In the genomic region with DNA sequence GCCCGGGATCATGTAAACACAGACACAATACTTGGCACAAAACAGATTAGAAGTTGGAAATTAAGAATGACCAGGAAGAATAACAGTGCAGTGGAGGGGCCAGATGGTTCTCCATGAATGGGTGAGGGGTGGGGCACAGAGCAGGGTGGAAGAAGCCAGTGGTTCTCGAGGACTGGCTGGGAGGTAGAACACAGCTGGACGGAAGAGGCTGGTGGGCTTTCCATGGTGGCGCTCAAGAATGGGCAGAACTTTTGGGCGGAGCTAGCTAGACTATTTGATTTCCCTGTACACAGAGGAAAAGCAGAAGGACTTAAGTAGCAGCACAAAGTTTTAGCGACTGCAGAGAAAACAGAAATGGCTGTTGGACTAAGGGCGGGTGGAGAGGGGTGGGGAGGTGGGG, we compare ENCODE assay signal across 10 mouse cellular contexts.
DNase-seq lines count a peak whose midpoint lies in the region; ATAC-seq lines count a peak whose summit lies in the region.
"Had no signal": no experiment of that assay in that cellular context is flagged by ENCODE, and none has a peak within 500 bp of the region (broad histone marks: within the 10 kb centered on the region; RNA-seq: fewer than 3 reads in every experiment).

No protein-coding gene starts in this region.

- no peaks in the 10 kb centered on the region for H3K9me3 ChIP-seq in heart, embryonic 16.5 days (replicated peaks; ENCODE audit: control insufficient read depth, low read length)
- H3K9me3 ChIP-seq in embryonic facial prominence, embryonic 14.5 days (ENCODE audit: control insufficient read depth, low read length) = no peaks in the 10 kb centered on the region
- no peaks in the 10 kb centered on the region for H3K9me3 ChIP-seq in limb, embryonic 11.5 days (ENCODE audit: control insufficient read depth, low read length)
- no peaks in the 10 kb centered on the region for H3K9me3 ChIP-seq in midbrain, embryonic 16.5 days (replicated peaks; ENCODE audit: control insufficient read depth, low read length, poor library complexity, severe bottlenecking)
- H3K9me3 ChIP-seq: midbrain, embryonic 12.5 days had no signal

- no peak for DNase-seq in heart, postnatal 25 days (ENCODE audit: low spot score)
- no peak for DNase-seq in embryonic facial prominence, embryonic 14.5 days (ENCODE audit: low spot score)
- DNase-seq in limb, embryonic 11.5 days (ENCODE audit: low spot score) = no peak
- DNase-seq in ovary, postnatal 10 days (ENCODE audit: low spot score) = no peak
- DNase-seq in gastrocnemius, postnatal 4 days (ENCODE audit: low spot score in 2 of 2) = no peak
- DNase-seq in Muller cell, postnatal 12 days (ENCODE audit: inconsistent ontology term) = no peak
- DNase-seq: kidney, adult 8-10 months had no signal

- no peaks in the 10 kb centered on the region for H3K27me3 ChIP-seq in heart, embryonic 16.5 days (ENCODE audit: control insufficient read depth, insufficient read depth, low read length)
- no peaks in the 10 kb centered on the region for H3K27me3 ChIP-seq in embryonic facial prominence, embryonic 14.5 days (replicated peaks; ENCODE audit: control insufficient read depth, insufficient read depth, low read length)
- H3K27me3 ChIP-seq in limb, embryonic 11.5 days (ENCODE audit: control insufficient read depth, insufficient read depth, low read length) = no peaks in the 10 kb centered on the region
- no peaks in the 10 kb centered on the region for H3K27me3 ChIP-seq in midbrain, embryonic 16.5 days (ENCODE audit: control insufficient read depth, insufficient read depth, low read depth, low read length)
- H3K27me3 ChIP-seq: midbrain, embryonic 12.5 days had no signal

- no peak for ATAC-seq in heart, embryonic 16.5 days (replicated peaks; ENCODE audit: extremely low read depth, insufficient read depth, low FRiP score)
- ATAC-seq in embryonic facial prominence, embryonic 14.5 days (ENCODE audit: low read depth) = peak; percentile 33; the same call in 1 of the 2 replicates
- peak; percentile 51; the same call in 1 of the 2 replicates for ATAC-seq in limb, embryonic 11.5 days (ENCODE audit: insufficient number of reproducible peaks, low FRiP score, low TSS enrichment, low read depth)
- ATAC-seq in midbrain, embryonic 16.5 days = no peak

- no peak overlapping the region for H3K27ac ChIP-seq in heart, embryonic 16.5 days (ENCODE audit: low read length)
- no peak overlapping the region for H3K27ac ChIP-seq in embryonic facial prominence, embryonic 14.5 days (replicated peaks; ENCODE audit: low read depth, low read length)
- no peak overlapping the region for H3K27ac ChIP-seq in limb, embryonic 11.5 days (replicated peaks; ENCODE audit: low read depth, low read length)
- H3K27ac ChIP-seq in midbrain, embryonic 16.5 days (ENCODE audit: low read length) = peak overlapping the region; percentile 36; the same call in 1 of the 2 replicates
- H3K27ac ChIP-seq: midbrain, embryonic 12.5 days had no signal

- H3K9ac ChIP-seq in heart, embryonic 16.5 days (ENCODE audit: low read length) = no peak overlapping the region
- H3K9ac ChIP-seq in embryonic facial prominence, embryonic 14.5 days (ENCODE audit: low read depth, low read length) = no peak overlapping the region
- H3K9ac ChIP-seq in limb, embryonic 11.5 days (ENCODE audit: low read length) = no peak overlapping the region
- H3K9ac ChIP-seq in midbrain, embryonic 16.5 days (ENCODE audit: low read depth, low read length) = no peak overlapping the region
- H3K9ac ChIP-seq: midbrain, embryonic 12.5 days had no signal

- no peaks in the 10 kb centered on the region for H3K4me1 ChIP-seq in heart, embryonic 16.5 days (ENCODE audit: control insufficient read depth, insufficient read depth, low read length)
- peaks cover 10% of the 10 kb centered on the region for H3K4me1 ChIP-seq in embryonic facial prominence, embryonic 14.5 days (ENCODE audit: control insufficient read depth, insufficient read depth, low read length)
- H3K4me1 ChIP-seq in limb, embryonic 11.5 days (ENCODE audit: control insufficient read depth, insufficient read depth, low read length) = peaks cover 3% of the 10 kb centered on the region; the same call in 1 of the 2 replicates
- peaks cover 4% of the 10 kb centered on the region; the same call in 1 of the 2 replicates for H3K4me1 ChIP-seq in midbrain, embryonic 16.5 days (ENCODE audit: control insufficient read depth, insufficient read depth, low read length)
- H3K4me1 ChIP-seq: midbrain, embryonic 12.5 days had no signal

- no peak overlapping the region for H3K4me3 ChIP-seq in heart, embryonic 16.5 days (ENCODE audit: low read length)
- no peak overlapping the region for H3K4me3 ChIP-seq in embryonic facial prominence, embryonic 14.5 days (ENCODE audit: low read depth, low read length)
- H3K4me3 ChIP-seq in limb, embryonic 11.5 days (ENCODE audit: low read depth, low read length) = no peak overlapping the region
- no peak overlapping the region for H3K4me3 ChIP-seq in midbrain, embryonic 16.5 days (ENCODE audit: low read depth, low read length)
- H3K4me3 ChIP-seq: midbrain, embryonic 12.5 days had no signal

- peak overlapping the region; percentile 45 for H3K4me2 ChIP-seq in heart, embryonic 16.5 days (ENCODE audit: low read depth, low read length)
- peak overlapping the region; percentile 36 for H3K4me2 ChIP-seq in embryonic facial prominence, embryonic 14.5 days (ENCODE audit: low read depth, low read length)
- no peak overlapping the region for H3K4me2 ChIP-seq in limb, embryonic 11.5 days (ENCODE audit: low read depth, severe bottlenecking)
- H3K4me2 ChIP-seq in midbrain, embryonic 16.5 days (ENCODE audit: low read length) = no peak overlapping the region
- H3K4me2 ChIP-seq: midbrain, embryonic 12.5 days had no signal

- 47% methylated on average over 7 of the region's 7 CpGs for WGBS in heart, embryonic 16.5 days
- 38% methylated on average over 7 of the region's 7 CpGs for WGBS in embryonic facial prominence, embryonic 14.5 days
- WGBS in limb, embryonic 11.5 days = 53% methylated on average over 7 of the region's 7 CpGs
- WGBS in midbrain, embryonic 16.5 days = 47% methylated on average over 7 of the region's 7 CpGs

- intact Hi-C loops in heart, postnatal 25 days (cut with DNase I) = no loop called here

- H3K36me3 ChIP-seq in heart, embryonic 16.5 days (ENCODE audit: control insufficient read depth, insufficient read depth) = no peaks in the 10 kb centered on the region
- no peaks in the 10 kb centered on the region for H3K36me3 ChIP-seq in embryonic facial prominence, embryonic 14.5 days (ENCODE audit: control insufficient read depth, insufficient read depth, low read length)
- no peaks in the 10 kb centered on the region for H3K36me3 ChIP-seq in limb, embryonic 11.5 days (ENCODE audit: control insufficient read depth, insufficient read depth, low read length)
- H3K36me3 ChIP-seq in midbrain, embryonic 16.5 days (ENCODE audit: control insufficient read depth, insufficient read depth, low read length) = no peaks in the 10 kb centered on the region
- H3K36me3 ChIP-seq: midbrain, embryonic 12.5 days had no signal

Comparison
In these comparisons a context has a peak if more than half of its experiments do, and no peak if none do; other contexts are left out.
1. ATAC-seq: peak in embryonic facial prominence, embryonic 14.5 days (single experiment) and limb, embryonic 11.5 days (single experiment); none in heart, embryonic 16.5 days (single experiment) and midbrain, embryonic 16.5 days (single experiment).
2. H3K4me2 ChIP-seq: peak in heart, embryonic 16.5 days (single experiment) and embryonic facial prominence, embryonic 14.5 days (single experiment); none in limb, embryonic 11.5 days (single experiment) and midbrain, embryonic 16.5 days (single experiment).